Mouse (Mus musculus): ENCODE results near the gene Lrrc29. TPM values are rescaled to one million over a fixed set of nuclear protein-coding genes. Genes with fewer than 3 reads are reported as not detected.
A peak's percentile ranks its signal among the peaks of the same experiment; 100 is the strongest.

The Lrrc29 gene
- polyA plus RNA-seq, 1 experiment from 2014 or later: 2.1 TPM

GRCm38 (mm10) chr8:105356681-105357080 is 30.6 kb upstream of the Lrrc29 start:
- 84% methylated on average over 14 of the region's 14 CpGs for WGBS
- H3K27me3 ChIP-seq (ENCODE audit: control insufficient read depth, insufficient read depth, low read depth, low read length): no peaks in the 10 kb centered on the region
- H3K36me3 ChIP-seq (ENCODE audit: control insufficient read depth, insufficient read depth, low read length): no peaks in the 10 kb centered on the region; the same call in 1 of the 2 replicates
- H3K4me2 ChIP-seq (ENCODE audit: low read depth, low read length): no peak overlapping the region
- no peak overlapping the region for H3K27ac ChIP-seq (ENCODE audit: low read length)
- ATAC-seq (ENCODE audit: low read depth): no peak
- no peaks in the 10 kb centered on the region; the same call in none of the 2 replicates for H3K4me1 ChIP-seq (replicated peaks; ENCODE audit: control insufficient read depth, insufficient read depth, low read length)
- H3K9ac ChIP-seq (ENCODE audit: low read length): no peak overlapping the region
- no peak overlapping the region for H3K4me3 ChIP-seq (ENCODE audit: low read length)
- H3K9me3 ChIP-seq (ENCODE audit: control insufficient read depth, low read length): no peaks in the 10 kb centered on the region

DNA sequence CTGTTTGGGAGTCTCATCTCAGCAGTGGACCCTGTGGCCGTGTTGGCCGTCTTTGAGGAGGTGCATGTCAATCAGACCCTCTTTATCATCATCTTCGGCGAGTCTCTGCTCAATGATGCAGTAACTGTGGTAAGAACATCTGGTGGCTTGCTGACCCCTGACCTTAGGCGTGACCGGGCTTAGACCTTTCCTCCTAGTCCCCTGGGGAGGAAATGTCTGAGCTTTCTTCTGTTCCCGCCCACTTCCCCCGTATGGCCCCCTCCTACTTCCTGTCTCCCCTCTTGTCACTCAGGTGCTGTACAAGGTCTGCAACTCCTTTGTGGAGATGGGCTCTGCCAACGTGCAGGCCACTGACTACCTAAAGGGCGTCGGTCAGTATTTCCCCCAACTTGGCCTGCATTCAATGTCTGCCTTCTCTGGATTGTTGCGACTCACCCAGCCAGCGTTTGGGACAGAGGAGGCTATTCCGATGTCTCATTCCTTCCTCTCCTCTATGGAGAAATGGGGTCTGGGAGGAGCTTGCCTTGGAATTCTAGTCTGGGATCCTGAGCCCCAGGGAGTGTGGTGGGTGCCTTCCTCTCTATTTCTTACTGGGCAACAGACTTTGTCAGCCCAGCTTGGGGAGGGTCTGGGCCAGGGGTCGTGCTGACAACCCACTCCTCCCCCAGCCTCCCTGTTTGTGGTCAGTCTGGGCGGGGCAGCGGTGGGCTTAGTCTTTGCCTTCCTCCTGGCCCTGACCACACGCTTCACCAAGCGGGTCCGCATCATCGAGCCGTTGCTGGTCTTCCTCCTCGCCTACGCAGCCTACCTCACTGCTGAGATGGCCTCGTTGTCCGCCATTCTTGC is 29.3 kb upstream of the Lrrc29 start:
- no peak overlapping the region for H3K4me2 ChIP-seq (ENCODE audit: low read depth, low read length)
- ATAC-seq (ENCODE audit: low read depth): no peak
- peaks cover under 1% of the 10 kb centered on the region; the same call in 1 of the 2 replicates for H3K4me1 ChIP-seq (replicated peaks; ENCODE audit: control insufficient read depth, insufficient read depth, low read length)
- H3K36me3 ChIP-seq (ENCODE audit: control insufficient read depth, insufficient read depth, low read length): no peaks in the 10 kb centered on the region; the same call in 1 of the 2 replicates
- no peak overlapping the region for H3K9ac ChIP-seq (ENCODE audit: low read length)
- WGBS: 68% methylated on average over 26 of the region's 26 CpGs
- H3K27me3 ChIP-seq (ENCODE audit: control insufficient read depth, insufficient read depth, low read depth, low read length): no peaks in the 10 kb centered on the region; the same call in 1 of the 2 replicates
- no peak overlapping the region for H3K4me3 ChIP-seq (ENCODE audit: low read length)
- H3K9me3 ChIP-seq (ENCODE audit: control insufficient read depth, low read length): no peaks in the 10 kb centered on the region
- no peak overlapping the region for H3K27ac ChIP-seq (ENCODE audit: low read length)

- Histone ChIP-seq H3K27me3 (ENCODE audit: control insufficient read depth, insufficient read depth, low read depth, low read length) (no peaks in the 10 kb centered on the region; the same call in 1 of the 2 replicates), H3K4me3 (ENCODE audit: low read length) (no peak overlapping the region), H3K36me3 (ENCODE audit: control insufficient read depth, insufficient read depth, low read length) (no peaks in the 10 kb centered on the region; the same call in 1 of the 2 replicates), H3K27ac (ENCODE audit: low read length) (no peak overlapping the region), H3K4me1 (replicated peaks; ENCODE audit: control insufficient read depth, insufficient read depth, low read length) (peaks cover 3% of the 10 kb centered on the region; the same call in 1 of the 2 replicates), H3K4me2 (ENCODE audit: low read depth, low read length) (no peak overlapping the region), H3K9ac (ENCODE audit: low read length) (no peak overlapping the region), H3K9me3 (ENCODE audit: control insufficient read depth, low read length) (no peaks in the 10 kb centered on the region)
- WGBS: 90% methylated on average over 4 of the region's 4 CpGs
- ATAC-seq (ENCODE audit: low read depth): no peak
These were observed 28.5 kb upstream of the Lrrc29 start for GRCm38 (mm10) chr8:105354549-105354948.

DNA sequence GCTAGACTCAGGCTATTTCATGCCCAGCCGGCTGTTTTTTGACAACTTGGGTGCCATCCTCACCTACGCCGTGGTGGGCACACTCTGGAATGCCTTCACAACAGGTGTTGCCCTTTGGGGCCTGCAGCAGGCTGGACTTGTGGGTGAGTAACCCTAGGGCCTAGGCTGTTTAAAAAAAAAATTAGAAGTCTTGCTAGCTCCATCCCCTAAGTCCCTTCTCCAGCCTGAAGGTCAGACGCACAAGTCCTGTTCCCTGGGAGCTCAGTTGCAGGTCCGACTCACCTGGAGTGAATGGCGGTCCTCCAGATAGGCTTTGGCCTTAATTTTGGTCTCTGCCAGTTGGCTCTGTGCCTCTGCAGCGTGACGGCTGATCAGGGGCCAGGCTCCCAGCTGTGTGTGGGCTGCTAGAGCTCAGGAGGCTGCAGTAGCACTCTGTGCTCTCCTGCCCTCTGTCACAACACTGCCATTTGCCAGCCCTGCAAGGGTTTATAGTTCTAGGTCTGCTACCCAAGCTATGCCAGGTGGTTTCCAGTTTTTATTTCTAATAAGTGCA is 27.6 kb upstream of the Lrrc29 start:
- Histone ChIP-seq H3K9me3 (ENCODE audit: control insufficient read depth, low read length) (no peaks in the 10 kb centered on the region), H3K27ac (ENCODE audit: low read length) (no peak overlapping the region), H3K4me3 (ENCODE audit: low read length) (no peak overlapping the region), H3K4me1 (replicated peaks; ENCODE audit: control insufficient read depth, insufficient read depth, low read length) (peaks cover 3% of the 10 kb centered on the region; the same call in 1 of the 2 replicates), H3K36me3 (ENCODE audit: control insufficient read depth, insufficient read depth, low read length) (no peaks in the 10 kb centered on the region; the same call in 1 of the 2 replicates), H3K4me2 (ENCODE audit: low read depth, low read length) (no peak overlapping the region), H3K27me3 (ENCODE audit: control insufficient read depth, insufficient read depth, low read depth, low read length) (no peaks in the 10 kb centered on the region; the same call in 1 of the 2 replicates), H3K9ac (ENCODE audit: low read length) (no peak overlapping the region)
- ATAC-seq (ENCODE audit: low read depth): no peak
- 67% methylated on average over 8 of the region's 8 CpGs for WGBS

DNA sequence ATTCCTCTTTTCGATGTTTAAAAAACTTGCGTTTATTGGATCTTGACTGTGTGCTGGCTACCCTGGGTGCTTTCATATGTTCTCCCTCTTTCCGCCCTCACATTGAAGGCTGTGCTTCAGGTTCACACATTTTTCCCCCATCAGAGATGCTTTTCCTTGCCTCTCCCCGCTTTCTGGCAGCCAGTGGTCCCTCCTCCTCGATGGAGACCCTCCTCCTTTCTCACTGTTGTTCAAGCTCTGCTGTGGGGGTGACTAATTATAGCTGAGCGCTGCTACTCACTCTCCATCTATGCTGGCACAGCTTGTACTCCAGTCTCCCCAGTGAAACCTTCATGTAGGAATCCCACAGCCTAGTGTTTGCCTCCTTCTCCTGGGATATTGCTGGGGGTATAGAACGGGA is 24.1 kb upstream of the Lrrc29 start:
- 31% methylated on average over 7 of the region's 7 CpGs for WGBS
- 0 out of 2 replicates have a peak overlapping the region, but pooled peaks have one; percentile 3 for H3K27ac ChIP-seq (ENCODE audit: low read length)
- H3K9ac ChIP-seq (ENCODE audit: low read length): peak overlapping the region; percentile 25
- H3K4me1 ChIP-seq (replicated peaks; ENCODE audit: control insufficient read depth, insufficient read depth, low read length): peaks cover 10% of the 10 kb centered on the region
- H3K27me3 ChIP-seq (ENCODE audit: control insufficient read depth, insufficient read depth, low read depth, low read length): no peaks in the 10 kb centered on the region; the same call in 1 of the 2 replicates
- H3K9me3 ChIP-seq (ENCODE audit: control insufficient read depth, low read length): no peaks in the 10 kb centered on the region
- peak overlapping the region; percentile 91 for H3K4me3 ChIP-seq (ENCODE audit: low read length)
- H3K4me2 ChIP-seq (ENCODE audit: low read depth, low read length): peak overlapping the region; percentile 92
- ATAC-seq (ENCODE audit: low read depth): no peak
- no peaks in the 10 kb centered on the region for H3K36me3 ChIP-seq (ENCODE audit: control insufficient read depth, insufficient read depth, low read length)

DNA sequence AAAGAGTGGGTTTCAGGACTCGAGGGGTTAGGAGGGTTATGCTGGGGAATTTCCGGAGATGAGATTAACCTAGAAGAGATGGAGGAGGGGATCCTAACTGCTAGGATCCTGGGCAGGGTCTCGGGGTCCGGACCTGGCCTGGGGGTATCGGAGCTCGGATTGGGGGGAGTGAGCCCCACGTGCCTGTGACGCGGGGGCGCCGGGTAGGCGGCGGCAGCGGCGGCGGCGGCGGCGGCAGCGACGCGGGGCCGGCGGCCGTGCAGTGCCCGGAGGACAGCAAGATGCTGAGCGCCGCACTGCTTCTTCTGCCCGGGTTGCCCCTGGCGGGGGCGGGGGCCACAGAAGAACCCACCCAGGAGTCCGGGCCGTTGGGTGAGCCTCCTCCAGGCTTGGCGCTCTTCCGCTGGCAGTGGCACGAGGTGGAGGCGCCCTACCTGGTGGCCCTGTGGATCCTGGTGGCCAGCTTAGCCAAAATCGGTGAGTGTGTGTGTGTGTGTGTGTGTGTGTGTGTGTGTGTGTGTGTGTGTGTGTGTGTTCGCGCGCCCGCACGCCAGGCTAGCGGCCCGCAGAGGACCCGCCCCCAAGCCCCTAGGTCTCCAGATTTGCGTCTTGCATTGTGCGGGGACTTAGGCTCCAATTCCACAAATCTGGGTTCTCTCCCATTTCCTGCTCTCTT is 23.2 kb upstream of the Lrrc29 start:
- Histone ChIP-seq H3K9ac (ENCODE audit: low read length) (peak overlapping the region; percentile 71), H3K27ac (ENCODE audit: low read length) (peak overlapping the region; percentile 92), H3K9me3 (ENCODE audit: control insufficient read depth, low read length) (no peaks in the 10 kb centered on the region), H3K4me1 (replicated peaks; ENCODE audit: control insufficient read depth, insufficient read depth, low read length) (peaks cover 19% of the 10 kb centered on the region), H3K36me3 (ENCODE audit: control insufficient read depth, insufficient read depth, low read length) (no peaks in the 10 kb centered on the region), H3K4me2 (ENCODE audit: low read depth, low read length) (peak overlapping the region; percentile 92), H3K27me3 (ENCODE audit: control insufficient read depth, insufficient read depth, low read depth, low read length) (no peaks in the 10 kb centered on the region; the same call in 1 of the 2 replicates), H3K4me3 (ENCODE audit: low read length) (peak overlapping the region; percentile 91)
- ATAC-seq (ENCODE audit: low read depth): no peak
- under 1% methylated on average over 42 of the region's 48 CpGs for WGBS

DNA sequence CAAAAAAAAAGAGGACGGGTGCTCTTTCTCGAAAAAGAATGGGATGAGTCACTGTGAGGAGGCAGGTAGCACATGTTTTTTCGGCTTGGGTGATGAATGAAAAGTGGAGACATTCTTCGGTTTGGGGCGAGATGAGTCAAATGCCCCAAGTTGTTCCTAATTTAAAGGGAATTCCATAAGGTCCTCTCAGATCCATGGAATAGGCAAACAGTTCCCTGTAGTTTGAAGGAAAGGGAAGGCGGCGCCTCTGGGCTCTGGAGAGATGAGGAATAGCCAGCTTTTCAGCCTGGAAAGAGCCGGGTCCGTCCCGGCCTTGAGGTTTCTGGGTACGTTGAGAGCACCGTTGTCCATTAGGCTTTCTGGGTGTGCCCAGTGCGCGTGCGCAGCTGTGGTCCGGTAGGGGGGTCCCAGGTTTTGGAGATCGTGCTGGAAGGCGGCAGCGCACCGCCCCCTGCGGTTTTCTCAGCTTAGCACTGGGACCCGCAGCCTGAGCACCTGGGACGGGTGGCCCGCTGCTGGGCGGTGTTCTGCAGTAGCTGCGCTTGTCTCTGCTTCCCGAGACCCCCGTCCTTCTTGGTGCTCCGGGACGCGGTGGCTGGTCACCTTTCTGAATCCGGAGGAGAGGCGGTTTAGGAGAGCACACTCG is 22.5 kb upstream of the Lrrc29 start, which contains the start of gene Slc9a5:
TSS of gene Slc9a5 (plus strand) at position 394 of the 646 bp plus-strand sequence.
- under 1% methylated on average over 34 of the region's 34 CpGs for WGBS
- 0 out of 2 replicates have a peak, but pooled peaks have one; percentile 1 for ATAC-seq (ENCODE audit: low read depth)

DNA sequence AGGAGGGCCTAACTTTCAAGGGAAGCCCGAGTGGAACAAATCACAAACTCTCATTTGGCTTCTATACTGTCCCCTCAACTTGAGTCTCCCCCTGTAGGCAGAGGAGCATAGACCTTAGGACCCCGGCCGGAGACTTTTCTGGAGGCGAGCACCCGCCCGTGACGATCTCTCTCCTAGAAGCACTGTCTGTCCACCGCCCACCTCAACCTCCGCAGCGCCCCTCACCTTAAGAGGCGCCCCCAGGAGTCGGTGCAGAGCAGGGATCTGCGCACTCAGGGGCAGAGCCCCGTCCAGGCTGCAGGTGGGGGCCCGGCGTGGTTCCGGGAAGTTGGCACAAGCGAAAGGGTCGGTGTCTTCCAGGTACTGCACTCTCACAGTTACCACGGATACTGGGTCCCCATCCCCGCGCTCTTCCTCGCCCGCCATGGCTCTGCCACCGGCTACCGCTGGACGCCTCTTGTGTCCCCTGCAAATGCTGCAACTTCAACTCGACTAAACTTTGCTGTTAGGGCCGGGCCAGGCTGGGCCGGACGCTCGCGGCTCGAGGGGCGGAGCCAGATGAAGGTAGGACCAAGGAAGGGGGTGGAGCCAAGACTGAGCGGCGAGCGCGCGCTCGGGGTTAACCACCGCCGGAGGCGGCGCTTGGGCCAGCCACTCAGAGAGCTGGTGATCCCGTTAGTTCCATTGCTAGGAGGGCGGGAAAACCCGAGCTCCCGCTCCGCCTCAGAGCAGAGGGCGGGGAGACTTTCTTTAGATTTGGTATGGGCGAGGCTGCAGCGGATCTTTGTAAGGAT is 21.5 kb upstream of the Lrrc29 start, which contains the start of gene Fhod1:
TSS of gene Fhod1 (minus strand) at position 526 of the 794 bp plus-strand sequence.
- WGBS: 0% methylated on average over 53 of the region's 53 CpGs
- peak within 1 kb of the TSS; percentile 96 for H3K9ac ChIP-seq (ENCODE audit: low read length)
- H3K27ac ChIP-seq (ENCODE audit: low read length): peak within 1 kb of the TSS; percentile 98
- peak within 1 kb of the TSS; percentile 91 for H3K4me3 ChIP-seq (ENCODE audit: low read length)
- H3K27me3 ChIP-seq (ENCODE audit: control insufficient read depth, insufficient read depth, low read depth, low read length): no peaks in the 10 kb centered on the region; the same call in 1 of the 2 replicates
- peak within 1 kb of the TSS; percentile 92 for H3K4me2 ChIP-seq (ENCODE audit: low read depth, low read length)
- H3K9me3 ChIP-seq (ENCODE audit: control insufficient read depth, low read length): no peaks in the 10 kb centered on the region
- ATAC-seq (ENCODE audit: low read depth): peak; percentile 86
- peaks cover 31% of the 10 kb centered on the region for H3K4me1 ChIP-seq (replicated peaks; ENCODE audit: control insufficient read depth, insufficient read depth, low read length)
- 0 out of 2 replicates have a peak, but pooled peaks cover 4% of the 10 kb centered on the region for H3K36me3 ChIP-seq (ENCODE audit: control insufficient read depth, insufficient read depth, low read length)

More for the DNA sequence above, 22.5 kb upstream of the Lrrc29 start, which contains the start of gene Slc9a5:
- no peaks in the 10 kb centered on the region for H3K9me3 ChIP-seq (ENCODE audit: control insufficient read depth, low read length)
- H3K27ac ChIP-seq (ENCODE audit: low read length): peak within 1 kb of the TSS; percentile 98
- H3K4me1 ChIP-seq (replicated peaks; ENCODE audit: control insufficient read depth, insufficient read depth, low read length): peaks cover 22% of the 10 kb centered on the region
- no peaks in the 10 kb centered on the region; the same call in 1 of the 2 replicates for H3K27me3 ChIP-seq (ENCODE audit: control insufficient read depth, insufficient read depth, low read depth, low read length)
- H3K9ac ChIP-seq (ENCODE audit: low read length): peak within 1 kb of the TSS; percentile 96
- peak within 1 kb of the TSS; percentile 92 for H3K4me2 ChIP-seq (ENCODE audit: low read depth, low read length)
- H3K36me3 ChIP-seq (ENCODE audit: control insufficient read depth, insufficient read depth, low read length): no peaks in the 10 kb centered on the region
- H3K4me3 ChIP-seq (ENCODE audit: low read length): peak within 1 kb of the TSS; percentile 91
